Mouse (Mus musculus) thymus, adult 18-20 months (tissue): ENCODE measurements around the gene Slc25a17.

Experiments
- DNase-seq, 2 experiments: peaks; one replicate each; pipeline ENCODE4 v3.0.0; 2022; ENCODE audit warnings: mixed read lengths in 2 of 2

The Slc25a17 gene

DNA sequence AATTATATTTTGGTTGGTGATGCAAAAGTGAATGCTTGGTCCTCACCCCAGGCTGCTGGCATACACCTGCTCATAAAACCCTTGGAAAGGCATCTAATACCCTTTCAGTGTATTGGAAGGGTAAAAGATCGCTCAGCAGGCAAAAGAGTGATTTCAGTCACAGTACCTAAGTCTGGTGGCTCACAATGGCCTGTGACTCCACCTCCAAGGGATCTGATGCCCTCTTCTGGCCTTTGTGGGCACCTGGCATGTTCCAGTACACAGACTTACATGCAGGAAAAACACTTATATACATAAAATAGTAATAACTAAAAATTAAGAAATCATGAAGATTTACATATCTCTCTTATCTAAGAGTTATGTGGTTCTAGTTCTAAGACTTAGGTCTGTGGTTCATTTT, 8.0 kb downstream of the Slc25a17 start:
- DNase-seq = no peak

DNA sequence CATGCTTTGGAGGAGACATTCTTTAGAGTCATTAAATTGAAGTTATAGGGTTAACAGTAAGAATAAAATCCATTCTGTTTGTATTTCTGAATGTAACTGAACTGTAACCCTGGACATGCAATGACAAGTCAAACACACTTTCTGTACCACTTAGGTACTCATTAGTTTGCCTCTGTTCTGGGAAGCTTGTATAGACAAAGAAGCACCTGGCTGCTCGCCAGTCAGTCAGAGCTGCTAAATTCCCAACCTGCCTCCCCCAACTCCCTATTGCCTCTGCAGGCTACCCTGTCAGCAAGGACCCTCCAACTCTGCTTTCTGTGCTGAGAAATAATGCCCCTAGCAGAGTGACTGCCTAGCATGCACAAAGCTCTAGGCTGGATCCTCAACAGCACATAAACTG, 10.2 kb downstream of the Slc25a17 start:
- no peak for DNase-seq

DNA sequence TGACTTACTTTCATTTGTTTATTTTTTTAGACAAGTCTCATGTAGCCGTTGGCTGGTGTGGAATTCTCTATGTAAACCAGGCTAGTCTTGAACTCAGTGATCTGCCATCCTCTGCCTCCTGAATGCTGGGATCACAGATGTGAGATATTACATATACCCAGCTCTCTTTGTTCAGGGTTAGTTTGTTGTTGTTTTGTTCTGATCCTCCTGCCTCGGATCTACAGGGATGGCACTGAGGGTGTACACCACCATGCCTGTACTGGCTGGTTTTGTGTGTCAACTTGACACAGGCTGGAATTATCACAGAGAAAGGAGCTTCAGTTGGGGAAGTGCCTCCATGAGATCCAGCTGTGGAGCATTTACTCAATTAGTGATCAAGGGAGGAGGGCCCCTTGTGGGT, 12.2 kb downstream of the Slc25a17 start:
- no peak for DNase-seq

DNA sequence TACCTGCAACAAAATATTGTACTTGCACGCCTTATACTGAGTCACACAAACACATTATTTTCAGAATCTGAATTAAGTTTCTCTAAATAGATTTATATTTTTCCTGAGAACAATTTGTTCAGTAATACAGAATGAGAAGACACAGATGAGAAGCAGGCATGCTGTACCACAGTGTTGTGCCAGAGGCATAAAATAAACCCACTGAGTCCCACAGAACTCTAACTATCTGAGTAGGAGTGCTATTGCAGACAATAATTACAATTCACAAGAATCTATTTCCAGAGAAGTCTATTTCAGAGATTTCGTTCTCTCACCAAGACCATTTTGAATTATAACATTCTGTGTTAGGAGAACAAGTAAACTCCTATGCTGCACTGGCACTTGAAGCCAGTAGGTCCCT, 13.1 kb downstream of the Slc25a17 start:
- DNase-seq = no peak

DNA sequence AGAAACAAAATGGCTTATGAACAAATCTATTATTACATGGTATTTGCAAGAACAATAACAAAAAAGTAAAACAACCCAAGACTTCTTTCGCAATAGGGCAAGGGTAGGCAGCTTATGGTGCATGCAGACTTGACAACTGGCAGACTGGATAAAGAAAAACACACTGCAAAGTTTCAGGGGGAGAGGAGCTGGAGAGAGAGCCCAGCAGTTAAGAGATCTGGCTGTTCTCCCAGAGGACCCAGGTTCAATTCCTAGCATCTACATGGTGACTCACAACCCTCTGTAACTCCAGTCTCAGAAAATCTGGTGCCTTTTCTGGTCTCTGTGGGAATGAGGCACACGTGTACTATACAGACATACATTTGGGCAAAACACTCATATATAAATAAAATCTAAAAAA, 19.2 kb downstream of the Slc25a17 start:
- DNase-seq = no peak

DNA sequence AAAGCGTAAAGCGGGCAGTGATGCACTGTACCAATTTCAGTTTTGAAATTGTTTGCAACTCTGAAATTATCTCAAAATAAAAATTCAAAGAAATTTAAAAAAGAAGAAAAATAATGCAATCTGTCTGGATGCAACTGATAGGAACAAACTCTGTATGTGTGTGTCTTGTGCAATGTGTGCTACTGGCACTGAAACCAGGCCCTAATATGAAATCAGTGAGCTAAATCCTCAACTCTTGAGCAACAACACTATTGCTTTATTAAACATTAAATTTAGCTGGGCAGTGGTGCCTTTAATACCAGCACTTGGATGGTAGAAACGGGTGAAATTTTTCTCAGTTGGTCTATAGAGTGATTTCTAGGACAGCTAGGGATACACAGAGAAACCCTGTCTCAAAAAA, 21.5 kb downstream of the Slc25a17 start:
- DNase-seq = no peak

DNA sequence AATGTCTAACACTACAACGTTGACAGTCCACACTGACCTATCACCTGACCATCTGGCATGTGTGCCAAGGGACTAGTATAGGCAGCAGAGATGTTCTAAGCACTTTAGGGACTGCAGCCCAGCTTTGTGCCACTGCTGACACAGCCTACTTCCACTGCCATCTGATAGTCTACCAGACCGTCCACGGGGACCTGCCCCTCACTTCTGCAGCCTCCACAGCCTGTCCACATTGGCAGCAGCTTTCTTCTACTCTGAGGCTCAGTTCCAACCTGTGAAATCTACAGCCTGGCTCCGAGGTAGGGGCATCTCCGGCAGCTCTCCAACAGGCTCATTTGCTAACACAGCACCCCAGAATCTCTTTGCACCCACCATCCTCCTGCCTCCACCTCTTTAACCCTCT, 24.1 kb downstream of the Slc25a17 start:
- no peak for DNase-seq

DNA sequence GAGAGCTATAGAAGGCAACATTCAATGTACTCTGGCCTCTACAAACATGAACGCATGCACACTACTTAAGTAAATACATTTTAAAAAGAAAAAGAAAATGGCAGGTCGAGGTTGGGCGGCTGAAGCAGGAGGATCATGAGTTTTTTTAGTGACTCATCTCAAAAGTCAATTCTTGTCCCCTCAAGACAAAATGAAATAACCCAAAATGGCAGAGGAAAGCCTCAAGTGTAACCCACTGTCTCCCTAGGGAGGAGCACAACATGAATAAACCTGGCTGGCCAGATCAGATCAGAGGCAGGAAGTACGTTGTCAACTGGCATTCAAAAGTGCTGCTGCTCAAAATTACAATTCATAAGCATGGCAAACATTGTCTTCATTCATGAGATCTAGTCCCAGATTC, 28.1 kb downstream of the Slc25a17 start:
- no peak for DNase-seq

DNA sequence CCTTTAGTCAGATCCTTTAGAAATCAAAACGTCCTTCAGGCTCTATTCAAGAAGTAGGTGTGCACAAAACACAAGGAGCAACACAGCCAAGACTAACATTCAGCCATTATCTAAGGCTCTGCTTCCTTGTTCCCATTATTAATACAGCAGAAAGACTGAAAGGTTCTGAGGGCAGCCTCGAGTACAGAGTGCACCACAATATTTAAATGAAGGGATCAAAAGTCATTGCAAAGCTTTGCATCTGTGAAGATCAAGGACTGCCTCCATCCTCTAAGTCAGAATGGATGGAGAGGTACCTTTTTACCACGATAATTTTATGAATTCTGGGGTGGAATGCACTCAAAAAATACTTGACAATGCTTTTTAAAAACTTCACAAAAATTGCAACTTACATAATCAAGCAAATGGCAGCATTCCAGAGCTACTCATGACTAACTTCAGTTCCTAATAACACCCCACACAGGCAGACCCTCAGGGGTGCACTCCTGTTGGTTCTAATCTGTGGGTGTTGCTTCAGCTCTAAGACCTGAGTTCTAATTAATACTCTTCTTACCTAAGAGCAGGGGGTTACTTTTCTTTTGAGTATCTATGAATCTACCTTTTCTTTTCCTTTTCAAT, 29.7 kb downstream of the Slc25a17 start:
- DNase-seq = no peak

DNA sequence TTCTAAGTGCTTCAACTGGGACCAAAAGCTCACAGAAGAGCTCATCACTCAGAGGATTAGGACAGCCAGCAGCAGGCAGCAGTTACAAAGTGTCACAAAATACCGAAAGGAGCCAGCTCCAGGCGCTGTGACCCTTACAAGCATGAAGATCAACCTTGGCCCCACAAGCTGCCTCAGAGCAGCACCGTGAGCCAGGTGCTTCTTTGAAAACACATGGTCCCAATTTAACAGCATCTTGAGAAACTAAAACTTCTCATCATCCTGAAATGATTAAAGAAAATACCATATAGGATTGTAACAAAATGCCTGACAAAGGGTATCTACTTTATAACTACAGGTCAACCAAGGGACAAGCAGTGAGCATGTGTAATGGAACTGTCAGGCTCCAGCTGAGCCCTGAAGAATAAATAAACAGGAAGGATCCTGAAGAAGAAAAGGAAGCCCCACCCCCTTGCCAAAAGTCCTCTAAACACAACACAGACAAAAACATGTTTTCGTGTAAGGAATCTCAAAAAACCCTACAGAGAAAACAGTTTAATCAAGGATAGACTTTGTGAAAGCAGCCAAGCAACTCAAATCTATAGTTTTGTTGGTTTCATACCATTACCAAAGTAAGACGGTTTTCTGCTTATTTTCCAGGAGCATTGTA, 30.8 kb downstream of the Slc25a17 start:
- no peak for DNase-seq

DNA sequence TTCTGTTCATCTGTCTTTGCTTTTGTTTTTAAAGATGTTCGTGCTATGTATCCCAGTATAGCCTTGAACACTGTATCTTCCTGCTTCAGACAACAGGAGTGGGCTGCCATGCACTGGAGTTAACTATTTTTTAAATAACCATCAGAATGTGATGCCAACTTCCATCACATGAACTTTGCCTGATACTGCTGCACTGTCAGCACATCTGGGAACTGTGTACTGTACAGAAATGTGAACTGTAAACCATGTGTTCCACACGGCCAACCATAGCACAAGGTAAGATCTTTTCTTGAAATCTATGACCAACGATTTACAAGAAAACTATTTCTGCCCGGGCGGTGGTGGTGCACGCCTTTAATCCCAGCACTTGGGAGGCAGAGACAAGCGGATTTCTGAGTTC, 33.1 kb downstream of the Slc25a17 start:
- no peak for DNase-seq

DNA sequence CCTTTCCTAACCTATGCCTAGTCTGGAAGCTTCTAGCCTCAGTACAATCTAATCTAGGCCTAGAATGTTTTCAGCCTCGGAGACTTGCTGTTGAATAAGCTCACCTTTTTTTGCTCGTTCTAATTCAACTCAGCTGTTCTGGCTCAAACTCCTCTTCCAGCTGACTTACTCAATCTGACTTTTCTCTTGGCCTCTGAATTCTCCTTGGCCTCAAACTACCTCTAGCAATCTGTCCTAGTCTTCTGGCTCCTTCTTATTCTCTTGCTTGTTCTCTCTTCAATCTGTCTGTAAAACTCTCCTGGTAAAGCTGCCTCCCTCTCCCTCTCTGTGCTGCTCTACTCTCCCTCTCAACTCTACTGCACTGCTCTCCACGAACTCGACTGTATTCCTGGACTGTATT, 35.6 kb downstream of the Slc25a17 start:
- DNase-seq = no peak

DNA sequence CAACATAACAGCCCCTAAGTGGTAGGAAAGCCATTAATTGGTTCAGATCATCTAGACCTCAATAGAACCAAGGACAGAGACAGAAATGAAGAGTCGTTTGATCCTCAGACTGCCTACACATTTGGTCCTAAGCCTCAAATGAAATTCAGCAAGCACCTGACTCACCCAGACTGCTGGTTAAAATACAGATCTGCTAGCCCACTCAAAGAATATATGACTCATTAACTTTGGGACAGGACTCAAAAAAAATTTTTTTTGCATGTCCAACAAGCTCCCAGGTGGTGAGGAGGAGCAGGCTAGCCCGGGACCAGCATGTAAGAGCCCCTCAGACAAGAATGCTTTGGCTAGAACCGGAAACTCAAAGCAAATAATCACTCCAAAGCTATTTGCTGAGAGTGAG, 40.5 kb downstream of the Slc25a17 start:
- no peak for DNase-seq

DNA sequence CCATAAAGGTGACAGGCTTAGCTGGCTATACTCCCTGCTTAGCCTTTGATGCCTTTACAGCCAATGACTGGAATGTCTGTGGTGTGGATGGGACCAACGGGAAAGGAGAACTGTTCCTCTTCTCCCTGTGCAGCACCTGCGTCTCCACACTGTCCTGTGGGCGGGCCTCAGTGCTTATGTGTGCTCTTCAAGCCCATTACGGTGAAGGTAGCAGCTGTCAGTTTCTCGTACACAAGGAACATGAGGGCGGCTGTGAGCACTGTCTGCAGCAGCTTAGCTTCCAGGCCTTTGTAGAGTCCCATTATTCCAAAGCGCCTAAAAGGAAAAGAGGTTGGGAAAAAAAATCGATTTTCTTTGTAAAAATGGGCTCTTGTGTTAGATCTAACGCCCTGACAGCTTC, 41.1 kb downstream of the Slc25a17 start:
- no peak for DNase-seq

DNA sequence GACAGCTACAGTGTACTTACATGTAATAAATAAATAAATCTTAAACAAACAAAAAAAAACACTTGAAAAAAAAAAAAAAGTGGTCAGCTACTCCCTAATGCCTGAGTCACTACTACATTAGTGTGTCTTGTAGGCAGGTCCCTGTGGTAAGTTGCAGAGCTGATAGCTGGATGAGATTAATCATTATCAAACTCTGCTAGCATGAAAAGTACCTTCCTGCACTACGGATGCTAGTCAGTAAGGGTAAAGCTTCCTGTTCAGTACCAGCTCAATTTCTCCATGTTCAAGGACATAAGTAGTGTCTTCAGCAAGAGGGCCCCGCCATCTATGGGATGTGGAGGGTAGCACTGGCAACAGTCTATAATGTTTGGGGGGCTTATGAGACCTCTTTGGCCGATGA, 46.7 kb downstream of the Slc25a17 start:
- no peak for DNase-seq

DNA sequence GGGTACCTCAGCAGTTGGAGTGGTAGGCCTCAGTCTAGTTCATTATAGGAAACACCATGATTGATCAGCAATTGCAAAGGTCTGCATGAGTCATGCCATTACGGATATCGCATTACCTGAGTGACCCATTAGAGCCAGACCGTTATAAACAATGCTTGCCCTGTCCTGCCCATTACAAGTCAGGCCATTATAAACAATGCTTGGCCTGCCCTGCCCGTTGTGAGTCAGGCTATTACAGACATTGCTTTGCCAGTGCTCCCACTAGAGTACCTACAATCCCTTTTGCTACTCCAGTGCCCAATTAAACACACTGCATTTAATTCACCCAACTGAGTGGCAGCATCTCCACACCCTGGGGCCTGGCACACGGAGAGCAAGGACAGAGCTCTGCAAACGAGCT, 49.6 kb downstream of the Slc25a17 start:
- DNase-seq = no peak

DNA sequence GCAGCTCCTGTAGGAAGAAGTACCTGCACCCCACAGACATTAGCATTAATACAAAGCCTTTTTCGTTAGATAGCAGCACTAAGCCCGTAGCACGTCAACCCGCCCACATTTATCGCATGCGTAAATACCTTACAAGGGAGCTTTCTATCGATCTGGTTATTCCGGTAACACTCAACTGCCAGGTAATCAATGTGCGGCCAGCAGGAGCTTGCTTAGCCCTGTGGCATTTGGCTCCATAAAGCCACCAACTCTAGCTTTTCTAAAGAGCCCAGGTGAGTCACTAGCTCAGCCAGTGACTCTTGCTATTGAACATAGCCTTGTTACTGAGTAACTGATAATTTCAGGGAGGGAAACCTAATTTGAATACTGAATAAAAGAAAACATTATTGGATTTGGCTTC, 50.3 kb downstream of the Slc25a17 start:
- DNase-seq = no peak

DNA sequence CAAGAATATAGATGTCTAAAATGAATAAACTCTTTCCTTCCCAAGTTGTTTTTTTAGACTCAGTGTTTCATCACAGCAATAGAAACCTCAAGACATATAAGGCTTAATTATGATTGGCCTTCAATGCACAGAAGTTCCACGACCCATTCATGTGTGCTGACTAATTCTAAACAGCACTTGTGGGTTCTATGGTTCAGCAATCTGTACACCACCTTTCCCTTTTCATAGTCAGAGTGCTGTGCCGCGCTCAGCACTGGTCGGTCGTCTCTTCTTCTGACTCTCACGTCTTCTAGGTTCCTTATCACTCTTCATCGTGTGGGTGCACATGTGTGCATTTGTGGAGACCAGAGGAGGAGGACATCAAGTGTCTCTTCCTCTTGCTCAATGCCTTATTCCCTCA, 52.6 kb downstream of the Slc25a17 start:
- no peak for DNase-seq

DNA sequence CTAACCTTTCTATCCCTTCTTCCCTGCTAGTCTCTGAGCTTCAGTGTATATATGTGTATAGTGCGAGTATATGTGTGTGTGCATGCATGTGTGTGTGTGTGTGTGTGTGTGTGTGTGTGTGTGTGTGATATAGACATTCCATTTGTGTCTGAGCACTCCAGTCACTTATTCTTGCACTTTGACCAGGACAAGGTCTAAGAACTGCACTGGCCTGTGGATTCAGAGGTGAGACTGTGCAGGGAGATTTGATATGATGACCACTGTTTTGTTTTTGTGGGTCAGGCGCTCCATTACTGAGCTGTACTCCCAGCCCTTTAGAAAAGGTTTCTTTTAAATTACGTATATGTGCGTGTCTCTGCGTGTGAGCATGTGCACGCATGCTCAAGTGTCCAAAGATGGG, 54.1 kb downstream of the Slc25a17 start:
- DNase-seq = no peak

DNA sequence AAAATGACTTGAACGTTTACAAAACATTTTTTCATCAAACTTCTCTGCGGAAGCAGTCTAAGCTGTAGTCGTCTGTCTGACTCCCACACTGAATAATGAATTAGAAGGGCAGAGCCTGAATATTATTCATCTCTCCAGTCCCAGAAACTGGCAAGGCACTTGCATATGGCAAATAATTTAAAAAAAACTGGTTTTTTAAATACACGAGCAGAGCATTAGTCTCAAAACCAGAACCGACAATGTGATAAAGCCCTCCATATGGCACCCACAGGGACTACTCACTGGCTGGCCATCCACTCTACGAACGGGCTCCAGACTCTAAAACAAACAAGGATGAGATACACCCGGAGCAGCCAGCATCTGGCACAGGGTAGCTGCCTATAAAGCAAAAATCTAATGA, 55.6 kb downstream of the Slc25a17 start:
- DNase-seq = no peak

DNA sequence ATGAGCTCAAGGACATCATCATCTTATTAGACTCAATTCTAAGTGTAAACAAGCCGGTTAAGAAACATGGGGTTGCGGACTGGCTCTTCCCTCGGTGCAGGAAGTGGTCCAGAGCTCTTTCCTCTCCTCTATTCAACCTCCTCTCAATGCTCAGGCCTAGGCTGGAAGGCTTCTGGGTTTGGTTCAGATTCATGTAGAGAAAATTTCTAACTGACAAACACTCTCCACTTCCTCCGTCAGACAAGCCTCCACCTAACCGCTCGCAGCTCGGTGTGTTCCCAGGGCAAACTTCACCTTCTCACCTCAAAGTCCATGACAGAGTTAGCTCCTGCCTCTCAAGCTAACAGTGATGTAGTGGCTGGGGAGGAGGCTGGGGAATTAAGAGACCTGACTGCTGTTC, 56.6 kb downstream of the Slc25a17 start:
- DNase-seq = no peak

DNA sequence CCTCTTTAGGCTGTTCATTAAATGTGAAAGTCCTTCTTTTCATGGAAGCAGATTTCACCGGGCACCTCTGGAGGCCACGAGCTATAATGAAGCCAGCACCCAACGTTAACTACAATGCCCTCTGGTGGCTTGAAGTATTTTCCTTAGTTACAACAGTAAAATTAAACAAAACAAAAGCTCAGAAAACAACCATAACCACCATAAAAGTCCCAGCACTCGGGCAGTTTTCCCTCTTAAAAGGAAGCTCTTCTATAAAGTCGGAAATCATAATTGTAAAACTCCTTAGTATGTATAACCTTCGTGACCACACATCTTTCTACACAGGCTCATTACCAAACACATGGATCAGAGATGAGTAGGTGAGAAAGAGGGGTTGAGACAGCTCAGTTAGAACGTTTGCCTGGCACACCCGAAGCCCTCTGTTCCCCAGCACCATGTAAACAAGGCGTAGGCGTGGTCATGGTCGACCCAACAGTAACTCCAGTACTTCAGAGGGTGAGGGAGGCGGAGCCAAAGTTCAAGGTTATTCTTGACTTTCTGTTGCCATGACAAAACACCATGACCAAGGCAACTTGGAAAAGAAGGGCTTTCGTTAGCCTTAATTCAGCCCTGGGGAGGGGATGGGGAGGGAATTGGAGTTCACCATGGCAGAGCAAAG, 58.3 kb downstream of the Slc25a17 start:
- DNase-seq = peak in 1 of 2 experiments; percentile 38

DNA sequence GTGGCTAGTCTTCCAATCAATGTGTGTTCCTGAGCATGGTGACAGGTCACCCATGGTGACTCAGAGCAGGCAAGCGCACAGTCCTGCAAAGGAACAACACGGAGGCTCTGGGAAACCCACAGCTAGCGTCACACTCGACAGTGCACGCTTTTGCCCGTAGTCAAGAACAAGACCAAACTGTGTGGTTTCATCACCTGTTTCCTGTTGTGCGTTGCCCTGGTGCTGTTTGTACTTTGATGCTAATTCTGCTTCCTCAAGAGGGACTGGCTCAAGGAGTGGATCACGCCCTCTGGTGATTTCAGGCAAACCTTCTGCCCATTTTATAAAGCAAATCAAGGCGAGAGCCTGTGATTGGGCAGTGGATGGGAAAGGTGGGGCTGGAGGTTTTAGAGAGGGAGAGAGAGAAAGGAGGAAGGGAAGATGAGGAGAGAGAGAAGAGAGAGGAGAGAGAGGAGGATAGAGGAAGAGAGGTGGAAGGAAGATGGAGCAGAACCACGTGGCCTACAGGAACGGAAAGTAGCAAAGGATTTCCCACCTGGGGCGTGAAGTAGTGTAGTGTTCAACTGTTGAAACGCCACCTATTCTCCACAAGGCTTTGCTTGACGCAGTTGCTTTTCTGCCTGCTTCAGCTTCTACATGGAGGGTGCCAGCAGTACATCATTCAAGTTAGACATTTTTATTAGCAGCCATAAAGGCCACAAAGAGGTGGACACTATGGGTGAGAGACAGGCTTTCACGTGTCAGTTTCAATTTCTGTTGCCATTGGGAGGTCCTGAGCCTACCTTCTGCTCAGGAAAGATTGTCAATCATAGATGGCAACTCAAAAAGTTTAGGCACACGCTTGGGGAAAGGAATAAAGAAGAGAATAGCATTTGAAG, 59.2 kb downstream of the Slc25a17 start:
- DNase-seq = peak; percentile 75 to 86
